Mouse (Mus musculus): ENCODE measurements around the gene Fev.

Fev gene

GRCm38 (mm10) chr1:74880785-74881360 lies 4.3 kb downstream of the Fev start:
- DNase-seq (ENCODE audit: low read depth in 1 of 2, low spot score in 2 of 2) = no peak

- DNase-seq (ENCODE audit: low read depth in 1 of 2, low spot score in 2 of 2) = no peak
Measured at GRCm38 (mm10) chr1:74877199-74877598, 8.0 kb downstream of the Fev start.

- no peak for DNase-seq (ENCODE audit: low read depth in 1 of 2, low spot score in 2 of 2)
Measured at GRCm38 (mm10) chr1:74872218-74872617, 13.0 kb downstream of the Fev start.

GRCm38 (mm10) chr1:74861783-74862182 lies 23.4 kb downstream of the Fev start:
- no peak for DNase-seq (ENCODE audit: low read depth in 1 of 2, low spot score in 2 of 2)

GRCm38 (mm10) chr1:74859223-74859984 lies 25.8 kb downstream of the Fev start:
- DNase-seq (ENCODE audit: low read depth in 1 of 2, low spot score in 2 of 2) = no peak

GRCm38 (mm10) chr1:74858805-74859204 lies 26.4 kb downstream of the Fev start:
- no peak for DNase-seq (ENCODE audit: low read depth in 1 of 2, low spot score in 2 of 2)

GRCm38 (mm10) chr1:74858171-74858719 lies 27.0 kb downstream of the Fev start:
- DNase-seq (ENCODE audit: low read depth in 1 of 2, low spot score in 2 of 2) = no peak

GRCm38 (mm10) chr1:74857677-74858076 lies 27.5 kb downstream of the Fev start:
- no peak for DNase-seq (ENCODE audit: low read depth in 1 of 2, low spot score in 2 of 2)

GRCm38 (mm10) chr1:74857201-74857600 lies 28.0 kb downstream of the Fev start:
- DNase-seq (ENCODE audit: low read depth in 1 of 2, low spot score in 2 of 2) = no peak

- DNase-seq (ENCODE audit: low read depth in 1 of 2, low spot score in 2 of 2) = no peak
Measured at GRCm38 (mm10) chr1:74856791-74857190, 28.4 kb downstream of the Fev start.

- no peak for DNase-seq (ENCODE audit: low read depth in 1 of 2, low spot score in 2 of 2)
Measured at GRCm38 (mm10) chr1:74856439-74856720, 28.8 kb downstream of the Fev start.

- no peak for DNase-seq (ENCODE audit: low read depth in 1 of 2, low spot score in 2 of 2)
Measured at GRCm38 (mm10) chr1:74855651-74856438, 29.4 kb downstream of the Fev start.

- DNase-seq (ENCODE audit: low read depth in 1 of 2, low spot score in 2 of 2) = no peak
Measured at GRCm38 (mm10) chr1:74855156-74855555, 30.1 kb downstream of the Fev start.

- peak in 1 of 2 experiments; percentile 5 for DNase-seq (ENCODE audit: low read depth in 1 of 2, low spot score in 2 of 2)
Measured at GRCm38 (mm10) chr1:74854306-74855056, 30.7 kb downstream of the Fev start, which contains the start of gene Cdk5r2. TSS of gene Cdk5r2 (plus strand) at chr1:74854934.

- DNase-seq (ENCODE audit: low read depth in 1 of 2, low spot score in 2 of 2) = no peak
Measured at GRCm38 (mm10) chr1:74851001-74851775, 34.0 kb downstream of the Fev start.

GRCm38 (mm10) chr1:74850251-74850650 lies 35.0 kb downstream of the Fev start:
- DNase-seq (ENCODE audit: low read depth in 1 of 2, low spot score in 2 of 2) = no peak

- DNase-seq (ENCODE audit: low read depth in 1 of 2, low spot score in 2 of 2) = no peak
Measured at GRCm38 (mm10) chr1:74848946-74849345, 36.3 kb downstream of the Fev start.

GRCm38 (mm10) chr1:74846341-74846740 lies 38.9 kb downstream of the Fev start:
- no peak for DNase-seq (ENCODE audit: low read depth in 1 of 2, low spot score in 2 of 2)

- DNase-seq (ENCODE audit: low read depth in 1 of 2, low spot score in 2 of 2) = no peak
Measured at GRCm38 (mm10) chr1:74843090-74843489, 42.1 kb downstream of the Fev start.

GRCm38 (mm10) chr1:74833255-74833654 lies 52.0 kb downstream of the Fev start:
- DNase-seq (ENCODE audit: low read depth in 1 of 2, low spot score in 2 of 2) = no peak

Data from monocyte, adult 2 months (primary cell).